Mouse (Mus musculus) neural tube, embryonic 14.5 days (tissue): ENCODE measurements at regions not wholly inside any gene's neighbourhood (a gene's known extent, or its start where the extent isn't known, plus 50 kb on each side); places are given as distances from the start of the nearest gene placed in this dataset.

ENCODE experiments used
- ATAC-seq: fragments of 200-750 bp; cut with Nextera tagmentation; 2 replicates; pipeline ENCODE4 v1.8.0; 2017; ENCODE audit warnings: low read depth, mild to moderate bottlenecking, moderate TSS enrichment, moderate library complexity
- H3K27ac ChIP-seq: fragments of 300-500 bp; sonication (generic); 2 replicates; pipeline ENCODE4 v1.5.1; 2014; ENCODE audit warnings: low read depth, mild to moderate bottlenecking, control low read depth, low read length, moderate library complexity, mixed read lengths
- H3K27me3 ChIP-seq: fragments of 300-500 bp; sonication (generic); 2 replicates; pipeline ENCODE4 v1.6.1; 2014; ENCODE audit warnings: low read length; ENCODE audit not compliant: control insufficient read depth, insufficient read depth
- H3K36me3 ChIP-seq: fragments of 300-500 bp; sonication (generic); 2 replicates; pipeline ENCODE4 v1.6.1; 2014; ENCODE audit warnings: low read length, mixed read lengths; ENCODE audit not compliant: control insufficient read depth, insufficient read depth
- H3K4me1 ChIP-seq: fragments of 300-500 bp; sonication (generic); 2 replicates; pipeline ENCODE4 v1.6.1; 2014; ENCODE audit warnings: low read length; ENCODE audit not compliant: control insufficient read depth, insufficient read depth
- H3K4me2 ChIP-seq: fragments of 300-500 bp; sonication (generic); 2 replicates; pipeline ENCODE4 v1.6.1; 2014; ENCODE audit warnings: mild to moderate bottlenecking, low read depth, low read length, control low read depth
- H3K4me3 ChIP-seq: fragments of 300-500 bp; sonication (generic); 2 replicates; pipeline ENCODE4 v1.5.1; 2014; ENCODE audit warnings: low read depth, low read length, control low read depth, mixed read lengths
- H3K9ac ChIP-seq: fragments of 300-500 bp; sonication (generic); replicated peaks from 2 replicates; pipeline ENCODE4 v1.6.1; 2014; ENCODE audit warnings: low read depth, mild to moderate bottlenecking, control low read depth, low read length, mixed read lengths
- H3K9me3 ChIP-seq: fragments of 300-500 bp; sonication (generic); 2 replicates; pipeline ENCODE4 v1.6.1; 2016; ENCODE audit warnings: low read length; ENCODE audit not compliant: control insufficient read depth
- WGBS: fragments of 180-500 bp; shearing (Covaris S2); extraction: QIAGEN DNeasy Blood & Tissue Kit; methylation state at CpG from one replicate; pipeline ENCODE4 v1.1.7; 2014; 5-methylcytosine and 5-hydroxymethylcytosine counted together

GRCm38 (mm10) chr3:119890911-119891310 is 106.6 kb upstream of the Ptbp2 start:
- H3K4me3 ChIP-seq = no peak overlapping the region
- H3K9me3 ChIP-seq = no peaks in the 10 kb centered on the region
- no peak overlapping the region for H3K4me2 ChIP-seq
- H3K36me3 ChIP-seq = no peaks in the 10 kb centered on the region
- H3K27me3 ChIP-seq = no peaks in the 10 kb centered on the region
- H3K4me1 ChIP-seq = peaks cover 15% of the 10 kb centered on the region; the same call in 1 of the 2 replicates
- no peak overlapping the region for H3K27ac ChIP-seq
- H3K9ac ChIP-seq = no peak overlapping the region
- WGBS = 61% methylated on average over 4 of the region's 4 CpGs
- ATAC-seq = no peak

- no peaks in the 10 kb centered on the region for H3K9me3 ChIP-seq
- H3K4me3 ChIP-seq = no peak overlapping the region
- no peak overlapping the region for H3K27ac ChIP-seq
- ATAC-seq = no peak
- no peaks in the 10 kb centered on the region for H3K36me3 ChIP-seq
- H3K27me3 ChIP-seq = no peaks in the 10 kb centered on the region
- H3K4me1 ChIP-seq = peaks cover 8% of the 10 kb centered on the region; the same call in 1 of the 2 replicates
- H3K4me2 ChIP-seq = no peak overlapping the region
- H3K9ac ChIP-seq = no peak overlapping the region
- WGBS = 95% methylated on average over 3 of the region's 3 CpGs
These were observed 104.2 kb upstream of the Ptbp2 start for GRCm38 (mm10) chr3:119888487-119888886.

GRCm38 (mm10) chr3:119876395-119876794 is 92.1 kb upstream of the Ptbp2 start:
- ATAC-seq = no peak
- no peaks in the 10 kb centered on the region for H3K9me3 ChIP-seq
- no peak overlapping the region for H3K4me3 ChIP-seq
- H3K4me1 ChIP-seq = no peaks in the 10 kb centered on the region
- H3K27me3 ChIP-seq = no peaks in the 10 kb centered on the region
- no peak overlapping the region for H3K4me2 ChIP-seq
- H3K36me3 ChIP-seq = no peaks in the 10 kb centered on the region
- WGBS = 56% methylated on average over 5 of the region's 5 CpGs
- H3K27ac ChIP-seq = no peak overlapping the region
- no peak overlapping the region for H3K9ac ChIP-seq

- no peak overlapping the region for H3K9ac ChIP-seq
- WGBS = 78% methylated on average over 1 of the region's 1 CpGs
- H3K27ac ChIP-seq = no peak overlapping the region
- no peaks in the 10 kb centered on the region for H3K9me3 ChIP-seq
- H3K27me3 ChIP-seq = no peaks in the 10 kb centered on the region
- no peak overlapping the region for H3K4me3 ChIP-seq
- H3K4me2 ChIP-seq = no peak overlapping the region
- H3K4me1 ChIP-seq = no peaks in the 10 kb centered on the region
- no peaks in the 10 kb centered on the region for H3K36me3 ChIP-seq
- ATAC-seq = no peak
These were observed 90.8 kb upstream of the Ptbp2 start for GRCm38 (mm10) chr3:119875061-119875460.

- no peak overlapping the region for H3K4me2 ChIP-seq
- no peak overlapping the region for H3K27ac ChIP-seq
- WGBS = 82% methylated on average over 7 of the region's 7 CpGs
These were observed 78.1 kb upstream of the Ptbp2 start for GRCm38 (mm10) chr3:119862194-119862957.

More at GRCm38 (mm10) chr3:119862194-119862957, 78.1 kb upstream of the Ptbp2 start:
- Histone ChIP-seq H3K4me1 (no peaks in the 10 kb centered on the region), H3K9ac (no peak overlapping the region), H3K4me3 (no peak overlapping the region), H3K27me3 (no peaks in the 10 kb centered on the region), H3K36me3 (no peaks in the 10 kb centered on the region), H3K9me3 (no peaks in the 10 kb centered on the region)
- no peak for ATAC-seq
